Mouse (Mus musculus): ENCODE measurements around the gene Ccdc60. TPM values are rescaled to one million over a fixed set of nuclear protein-coding genes. Genes with fewer than 3 reads are reported as not detected.
"Not testable (repeated sequence)": the region's sequence is repeated elsewhere in the genome, so short reads cannot be mapped to it uniquely, and the experiment has no call there.

The Ccdc60 gene
- 0.50 and 0.94 TPM in 2 replicates for total RNA-seq (2017)

DNA sequence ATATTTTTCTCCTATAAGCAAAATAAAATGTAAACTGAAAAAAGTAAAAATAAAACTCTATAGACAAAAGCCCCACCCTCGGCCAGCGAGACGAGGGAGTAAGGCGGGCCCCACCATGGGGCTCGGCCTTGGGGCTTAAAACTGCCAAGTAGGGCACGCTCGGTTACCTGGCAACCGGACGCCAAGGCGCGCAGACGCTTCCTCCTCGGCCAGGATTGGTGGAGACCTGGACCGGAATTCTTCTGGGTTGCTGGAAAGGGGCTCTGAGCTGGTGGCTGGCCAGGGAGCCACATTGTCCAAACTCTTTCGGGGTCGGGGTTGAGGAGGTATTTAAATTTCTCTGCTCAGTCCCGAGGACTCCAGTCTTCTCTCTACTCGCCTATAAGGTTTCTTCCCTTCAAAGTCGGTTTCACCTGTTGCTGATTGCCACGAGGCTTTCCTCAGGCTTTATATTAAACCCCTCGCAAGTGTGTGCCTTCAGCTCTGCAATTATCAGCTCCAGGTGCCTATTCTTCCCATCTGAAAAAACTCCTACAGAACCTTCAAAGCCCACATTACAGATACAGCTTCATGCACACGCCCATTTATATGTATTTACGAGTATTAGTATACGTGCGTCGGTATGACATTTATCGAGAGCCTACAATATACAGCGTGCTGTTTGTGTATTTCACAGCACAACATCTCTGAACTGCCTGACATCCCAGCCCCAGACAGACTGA, at the start of gene Ccdc60:
Ccdc60 (minus strand) TSS at position 137 of the 722 bp plus-strand sequence.
- ATAC-seq (replicated peaks in 1 of 2; ENCODE audit: insufficient read depth in 1 of 2, low FRiP score in 2 of 2, low TSS enrichment in 1 of 2, low read depth in 1 of 2, poor library complexity in 2 of 2, severe bottlenecking in 2 of 2) = peak; percentile 86 to 92

DNA sequence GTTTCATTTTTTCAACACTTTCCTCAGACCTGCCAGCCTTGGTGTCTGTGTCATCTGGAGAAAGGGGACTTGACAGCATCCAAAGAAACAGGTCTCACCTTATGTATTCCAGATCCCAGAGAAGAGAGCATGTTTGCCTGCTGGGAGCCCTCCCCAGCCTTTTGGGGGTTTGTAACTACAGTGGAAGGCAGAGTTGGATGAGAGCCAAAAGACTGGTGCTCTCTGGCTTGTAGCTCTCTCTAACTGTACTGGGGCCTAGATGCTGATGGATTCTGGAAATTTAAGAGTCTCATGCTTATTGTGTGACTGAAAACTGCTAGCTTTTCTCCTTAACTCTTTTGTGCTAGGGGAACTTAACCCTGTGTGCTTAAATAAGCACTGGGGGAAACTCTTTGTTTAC, 47.4 kb upstream of the Ccdc60 start:
- no peak for ATAC-seq (replicated peaks in 1 of 2; ENCODE audit: insufficient read depth in 1 of 2, low FRiP score in 2 of 2, low TSS enrichment in 1 of 2, low read depth in 1 of 2, poor library complexity in 2 of 2, severe bottlenecking in 2 of 2)

DNA sequence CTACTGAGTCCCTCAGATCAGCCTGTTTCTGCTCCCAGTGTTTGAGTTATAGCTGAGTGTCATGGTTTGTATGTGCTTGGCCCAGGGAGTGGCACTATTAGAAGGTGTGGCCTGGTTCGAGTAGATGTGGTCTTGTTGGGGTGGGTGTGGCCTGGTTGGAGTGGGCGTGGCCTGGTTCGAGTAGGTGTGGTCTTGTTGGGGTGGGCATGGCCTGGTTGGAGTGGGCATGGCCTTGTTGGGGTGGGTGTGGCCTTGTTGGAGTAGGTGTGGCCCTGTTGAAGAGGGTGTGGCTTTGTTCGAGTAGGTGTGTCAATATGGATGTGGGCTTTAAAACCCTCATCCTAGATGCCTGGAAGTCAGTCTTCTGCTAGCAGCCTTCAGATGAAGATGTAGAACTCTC, 40.1 kb upstream of the Ccdc60 start:
- ATAC-seq (replicated peaks in 1 of 2; ENCODE audit: insufficient read depth in 1 of 2, low FRiP score in 2 of 2, low TSS enrichment in 1 of 2, low read depth in 1 of 2, poor library complexity in 2 of 2, severe bottlenecking in 2 of 2) = no peak

DNA sequence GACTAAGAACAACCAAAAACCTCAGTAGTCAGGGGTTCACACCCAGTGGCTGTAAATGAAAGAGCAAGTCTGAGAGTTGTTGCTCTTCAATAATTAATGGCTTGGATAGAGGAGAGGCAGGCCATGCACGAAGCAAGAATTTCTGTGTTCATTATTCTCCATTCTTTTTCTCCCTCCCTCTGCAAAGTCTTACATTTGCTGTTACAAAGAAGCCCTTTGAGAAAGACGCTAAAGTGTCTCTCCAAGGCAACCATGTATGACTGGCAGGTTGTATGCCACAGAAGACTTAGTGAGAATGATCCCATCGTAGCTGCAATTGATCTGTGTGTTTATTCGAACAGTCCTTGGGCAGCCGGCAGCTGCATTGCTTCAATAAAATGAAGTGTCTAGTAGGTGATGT, 34.6 kb upstream of the Ccdc60 start:
- ATAC-seq (replicated peaks in 1 of 2; ENCODE audit: insufficient read depth in 1 of 2, low FRiP score in 2 of 2, low TSS enrichment in 1 of 2, low read depth in 1 of 2, poor library complexity in 2 of 2, severe bottlenecking in 2 of 2) = no peak

DNA sequence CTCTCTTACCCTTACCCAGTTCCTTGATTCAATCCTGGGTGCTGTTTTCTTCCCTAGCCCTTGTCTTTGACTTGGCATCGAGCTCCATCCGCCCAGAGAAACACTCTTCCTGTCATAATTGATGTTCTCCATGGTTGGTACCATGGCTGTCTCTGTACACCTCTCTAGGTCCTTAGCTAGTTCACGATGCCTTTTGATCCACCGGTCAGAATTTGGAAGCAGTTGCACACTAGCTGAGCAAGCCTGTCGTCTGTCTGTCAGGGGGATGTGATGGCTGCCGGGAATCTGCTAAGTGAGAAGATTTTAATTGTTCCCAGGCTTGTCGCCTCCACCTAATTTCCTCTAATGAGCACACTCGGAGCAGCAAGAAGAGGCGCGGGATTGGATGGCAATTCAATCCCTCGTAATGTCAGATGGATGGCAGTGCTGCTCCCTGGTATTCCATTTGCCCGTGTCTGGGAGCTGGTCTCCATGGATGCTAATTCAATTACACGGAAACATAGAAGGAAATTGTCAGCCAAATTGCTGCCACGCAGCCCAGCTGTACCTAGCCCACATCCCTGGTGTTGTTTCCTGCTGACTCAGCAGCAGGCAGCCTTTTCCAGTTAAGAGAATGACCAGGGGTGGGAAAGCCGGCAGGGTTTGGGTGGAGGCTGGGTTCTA, 33.7 kb upstream of the Ccdc60 start:
- no peak for ATAC-seq (replicated peaks in 1 of 2; ENCODE audit: insufficient read depth in 1 of 2, low FRiP score in 2 of 2, low TSS enrichment in 1 of 2, low read depth in 1 of 2, poor library complexity in 2 of 2, severe bottlenecking in 2 of 2)

DNA sequence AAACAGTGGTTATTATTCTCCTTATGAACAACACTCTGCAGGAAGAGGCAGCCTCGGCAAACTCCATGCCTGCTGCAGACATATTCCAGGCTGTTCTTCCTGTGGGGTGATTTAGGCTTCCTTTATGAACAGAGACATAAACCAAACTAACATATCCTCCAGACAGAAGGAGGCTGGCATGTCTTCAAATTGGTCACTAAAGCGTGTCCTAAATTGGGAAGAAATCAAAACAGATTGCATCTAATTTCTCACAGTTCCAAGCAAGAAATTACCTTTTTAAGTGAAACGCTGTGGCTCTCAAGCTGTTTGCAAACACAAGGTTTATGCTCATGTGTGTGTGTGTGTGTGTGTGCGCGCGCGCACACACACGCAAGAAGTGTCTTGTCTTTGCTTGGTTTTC, 24.9 kb upstream of the Ccdc60 start:
- ATAC-seq (replicated peaks in 1 of 2; ENCODE audit: insufficient read depth in 1 of 2, low FRiP score in 2 of 2, low TSS enrichment in 1 of 2, low read depth in 1 of 2, poor library complexity in 2 of 2, severe bottlenecking in 2 of 2) = no peak

DNA sequence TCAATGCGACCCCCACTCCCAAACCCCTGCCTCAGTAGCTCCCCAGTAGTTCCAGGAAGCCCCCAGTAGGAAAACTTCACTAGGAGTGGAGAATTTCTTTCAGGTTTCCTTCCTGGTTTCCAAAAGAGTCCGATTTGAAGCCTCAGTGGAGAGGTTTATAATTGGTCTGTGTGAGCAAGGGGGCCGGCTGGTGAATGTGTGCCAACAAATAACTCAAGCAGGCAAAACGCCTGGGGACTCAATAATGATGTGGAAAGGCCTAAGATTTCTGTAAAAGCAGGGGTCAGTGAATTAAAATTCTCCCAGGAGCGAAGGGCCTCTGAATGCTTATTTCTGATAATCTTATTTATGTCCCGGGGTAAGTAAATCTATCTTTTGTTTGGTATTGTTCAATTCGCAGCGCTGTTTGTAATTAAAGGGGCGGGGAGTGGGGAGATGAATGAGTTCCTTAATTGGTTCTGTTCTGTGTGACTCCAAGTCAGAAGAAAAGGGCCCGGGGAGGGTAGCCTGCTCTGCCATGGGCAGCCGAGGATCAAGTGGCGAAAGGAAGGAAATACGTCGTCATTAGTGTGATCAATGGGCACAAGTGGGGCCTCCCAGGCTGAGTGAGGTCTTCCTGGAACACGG, 23.4 kb upstream of the Ccdc60 start:
- ATAC-seq (replicated peaks in 1 of 2; ENCODE audit: insufficient read depth in 1 of 2, low FRiP score in 2 of 2, low TSS enrichment in 1 of 2, low read depth in 1 of 2, poor library complexity in 2 of 2, severe bottlenecking in 2 of 2) = 0 out of 4 replicates have a peak, but pooled peaks of 1 of the 2 experiments have one; percentile 19

DNA sequence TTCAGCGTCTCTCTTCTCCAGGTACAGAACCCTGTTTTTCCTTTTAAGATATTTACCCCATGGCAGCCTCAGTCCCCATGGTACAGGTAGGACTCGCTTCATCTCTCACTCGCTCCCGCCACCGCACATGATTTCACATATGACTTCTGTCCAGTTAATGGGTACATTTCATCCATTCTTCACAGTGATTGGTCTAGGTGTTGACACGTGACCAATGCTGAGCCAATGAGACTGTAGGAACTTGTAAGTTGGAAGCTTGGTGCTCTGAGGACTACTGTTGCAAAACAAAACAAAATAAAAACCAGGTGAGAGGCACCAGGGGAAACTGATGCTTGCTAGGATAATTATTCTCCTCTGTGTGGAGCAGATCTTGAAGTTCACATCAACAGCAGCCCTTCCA, 22.9 kb upstream of the Ccdc60 start:
- no peak for ATAC-seq (replicated peaks in 1 of 2; ENCODE audit: insufficient read depth in 1 of 2, low FRiP score in 2 of 2, low TSS enrichment in 1 of 2, low read depth in 1 of 2, poor library complexity in 2 of 2, severe bottlenecking in 2 of 2)

DNA sequence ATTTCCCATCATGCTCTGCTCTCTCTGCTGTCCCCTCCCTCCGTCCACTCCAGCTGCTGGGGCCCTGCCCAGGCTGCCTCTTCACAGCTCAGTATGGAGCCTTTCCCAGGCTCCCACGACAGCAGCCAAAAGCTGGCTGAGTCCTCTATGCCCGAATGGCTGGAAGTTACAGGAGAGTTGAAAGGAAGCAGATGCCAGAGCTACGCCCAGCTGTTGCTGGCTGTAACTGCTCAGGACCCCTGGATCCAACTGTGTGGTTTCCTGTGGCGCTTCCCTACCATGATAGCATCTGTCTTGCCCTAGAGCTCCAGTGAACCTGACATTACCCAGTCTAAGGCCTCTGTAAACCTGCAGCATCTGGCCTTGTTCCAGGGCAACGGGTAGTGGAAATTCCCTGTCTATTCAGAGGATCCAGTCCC, 20.6 kb upstream of the Ccdc60 start:
- ATAC-seq (replicated peaks in 1 of 2; ENCODE audit: insufficient read depth in 1 of 2, low FRiP score in 2 of 2, low TSS enrichment in 1 of 2, low read depth in 1 of 2, poor library complexity in 2 of 2, severe bottlenecking in 2 of 2) = peak; percentile 22 to 65; a peak in 2 of 4 replicates

DNA sequence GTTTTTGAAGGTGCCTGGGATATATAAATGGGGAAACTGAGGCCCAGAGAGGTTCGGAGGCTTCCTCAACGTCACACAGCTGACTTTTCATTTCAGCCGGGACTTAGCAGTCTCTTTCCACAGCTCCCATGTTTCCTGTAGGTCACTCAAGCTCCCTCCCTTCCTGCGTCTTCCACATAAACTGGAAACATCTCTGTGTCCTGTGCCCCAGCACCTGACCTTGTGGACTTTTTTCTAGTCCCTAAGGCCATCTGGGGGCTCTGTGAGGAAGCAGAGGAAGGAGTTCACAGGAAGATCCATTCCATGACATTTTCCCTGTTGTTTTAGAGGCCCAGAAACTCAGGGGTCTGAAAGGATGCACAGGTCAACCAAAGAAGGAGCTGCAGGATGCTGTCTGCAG, 16.8 kb upstream of the Ccdc60 start:
- no peak for ATAC-seq (replicated peaks in 1 of 2; ENCODE audit: insufficient read depth in 1 of 2, low FRiP score in 2 of 2, low TSS enrichment in 1 of 2, low read depth in 1 of 2, poor library complexity in 2 of 2, severe bottlenecking in 2 of 2)

DNA sequence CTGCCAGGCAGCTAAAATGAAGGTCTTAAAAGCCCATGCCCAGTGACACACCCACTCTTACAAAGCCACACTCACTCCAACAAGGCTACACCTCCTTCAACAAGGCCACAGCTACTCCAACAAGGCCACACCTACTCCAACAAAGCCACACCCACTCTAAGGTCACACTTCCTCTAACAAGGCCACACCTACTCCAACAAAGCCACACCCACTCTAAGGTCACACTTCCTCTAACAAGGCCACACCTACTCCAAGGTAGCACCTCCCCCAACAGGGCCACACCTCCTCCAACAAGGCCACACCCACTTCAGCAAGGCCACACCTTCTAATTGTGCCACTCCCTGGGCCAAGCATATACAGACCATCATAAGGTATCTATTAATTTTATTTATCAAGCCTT, 16.4 kb upstream of the Ccdc60 start:
- ATAC-seq (replicated peaks in 1 of 2; ENCODE audit: insufficient read depth in 1 of 2, low FRiP score in 2 of 2, low TSS enrichment in 1 of 2, low read depth in 1 of 2, poor library complexity in 2 of 2, severe bottlenecking in 2 of 2) = not testable (repeated sequence)

DNA sequence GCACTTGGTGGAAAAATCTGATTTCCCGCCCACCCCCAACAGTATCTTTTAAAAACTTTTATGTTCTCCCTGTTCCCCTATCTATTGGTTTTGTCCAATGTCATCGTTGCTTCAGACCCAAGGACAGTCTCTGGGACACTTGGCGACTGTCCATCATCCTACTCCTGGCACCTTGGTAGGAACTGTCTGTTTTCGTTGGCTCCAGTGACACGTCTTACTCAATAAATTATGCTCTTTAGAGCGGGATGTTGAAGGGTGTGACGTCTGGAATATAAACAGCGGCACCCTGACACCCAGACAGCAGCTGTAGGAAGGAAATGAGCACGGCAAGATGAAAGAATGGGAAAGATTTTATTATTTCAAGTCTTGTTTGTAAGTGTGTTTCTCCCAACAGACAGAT, 12.2 kb upstream of the Ccdc60 start:
- ATAC-seq (replicated peaks in 1 of 2; ENCODE audit: insufficient read depth in 1 of 2, low FRiP score in 2 of 2, low TSS enrichment in 1 of 2, low read depth in 1 of 2, poor library complexity in 2 of 2, severe bottlenecking in 2 of 2) = no peak

DNA sequence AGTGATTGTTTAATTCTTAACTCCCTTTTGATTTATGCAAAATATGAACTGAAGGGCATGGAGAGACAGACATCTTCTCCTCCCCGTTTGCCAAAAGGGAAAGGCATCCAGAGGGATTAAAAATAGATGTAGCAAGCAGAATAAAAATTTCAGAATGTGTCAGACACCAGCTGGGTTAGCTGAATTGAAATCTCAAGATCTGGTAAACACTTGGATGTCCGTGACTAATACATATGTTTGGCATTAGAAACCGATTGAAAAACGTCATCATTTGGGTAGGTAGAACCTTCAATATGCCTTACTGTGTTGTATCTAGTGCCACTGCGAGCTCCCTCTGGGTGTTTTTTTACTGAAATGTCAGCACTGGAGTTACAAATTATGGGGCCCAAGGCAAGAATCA, 4.7 kb upstream of the Ccdc60 start:
- ATAC-seq (replicated peaks in 1 of 2; ENCODE audit: insufficient read depth in 1 of 2, low FRiP score in 2 of 2, low TSS enrichment in 1 of 2, low read depth in 1 of 2, poor library complexity in 2 of 2, severe bottlenecking in 2 of 2) = no peak

DNA sequence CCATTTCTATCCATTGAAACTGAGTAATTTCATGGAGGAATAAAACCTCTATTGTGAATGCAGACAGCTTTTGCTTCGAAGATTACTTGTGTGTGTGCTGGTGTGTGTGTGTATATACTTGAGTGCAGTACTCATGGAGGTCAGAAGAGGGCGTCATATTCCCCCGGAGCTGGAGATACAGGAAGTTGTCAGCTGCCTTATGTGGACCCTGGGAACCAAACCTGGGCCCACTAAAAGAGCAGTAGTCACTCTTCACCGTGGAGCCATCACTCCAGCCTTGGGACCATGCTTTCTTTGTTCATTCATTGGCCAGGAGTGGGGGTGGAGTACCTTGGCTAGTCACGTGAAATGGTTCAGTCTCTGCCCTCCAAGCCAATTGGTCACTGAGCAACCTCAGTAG, 1.8 kb upstream of the Ccdc60 start:
- ATAC-seq (replicated peaks in 1 of 2; ENCODE audit: insufficient read depth in 1 of 2, low FRiP score in 2 of 2, low TSS enrichment in 1 of 2, low read depth in 1 of 2, poor library complexity in 2 of 2, severe bottlenecking in 2 of 2) = no peak

DNA sequence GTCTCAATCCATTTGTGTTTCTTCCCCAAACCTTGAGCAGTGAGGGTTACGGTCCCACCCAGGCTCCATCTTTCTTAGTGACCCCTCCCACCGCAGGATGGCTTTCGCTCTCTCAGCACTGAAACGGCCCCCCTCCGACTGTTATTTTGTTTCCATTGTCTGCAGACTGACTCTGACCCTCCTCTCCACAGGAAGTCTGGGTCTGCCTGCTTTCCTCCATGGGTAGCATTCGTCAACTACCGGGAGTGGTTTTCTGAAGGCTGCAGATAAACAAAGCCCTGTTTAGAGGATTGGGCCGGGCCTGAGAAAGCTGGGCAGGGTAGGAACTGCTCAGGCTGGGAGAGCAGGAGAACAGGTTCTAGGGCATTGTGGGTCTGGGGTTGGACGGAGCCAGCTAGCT, 1.1 kb upstream of the Ccdc60 start:
- ATAC-seq (replicated peaks in 1 of 2; ENCODE audit: insufficient read depth in 1 of 2, low FRiP score in 2 of 2, low TSS enrichment in 1 of 2, low read depth in 1 of 2, poor library complexity in 2 of 2, severe bottlenecking in 2 of 2) = peak; percentile 24 to 38; a peak in 2 of 4 replicates

DNA sequence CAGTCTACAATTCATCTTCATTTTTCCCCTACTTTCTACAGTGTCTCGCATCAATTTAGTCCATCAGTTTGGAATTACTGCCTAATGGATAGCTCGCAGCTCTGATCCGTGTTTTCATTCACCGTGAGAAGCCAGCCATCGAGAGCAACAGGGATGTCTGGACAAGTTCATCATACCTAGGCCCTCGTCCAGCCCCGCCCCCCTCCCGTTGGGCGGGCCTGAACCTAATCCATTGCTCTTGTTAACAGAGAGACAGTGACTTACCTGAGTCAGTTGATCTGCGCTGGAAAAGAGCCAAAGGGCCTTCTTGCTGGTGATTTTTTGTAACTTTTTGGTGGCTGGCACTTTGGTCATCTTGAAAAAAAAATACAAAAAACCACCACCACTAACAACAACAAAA, 602 bp downstream of the Ccdc60 start:
- no peak for ATAC-seq (replicated peaks in 1 of 2; ENCODE audit: insufficient read depth in 1 of 2, low FRiP score in 2 of 2, low TSS enrichment in 1 of 2, low read depth in 1 of 2, poor library complexity in 2 of 2, severe bottlenecking in 2 of 2)

DNA sequence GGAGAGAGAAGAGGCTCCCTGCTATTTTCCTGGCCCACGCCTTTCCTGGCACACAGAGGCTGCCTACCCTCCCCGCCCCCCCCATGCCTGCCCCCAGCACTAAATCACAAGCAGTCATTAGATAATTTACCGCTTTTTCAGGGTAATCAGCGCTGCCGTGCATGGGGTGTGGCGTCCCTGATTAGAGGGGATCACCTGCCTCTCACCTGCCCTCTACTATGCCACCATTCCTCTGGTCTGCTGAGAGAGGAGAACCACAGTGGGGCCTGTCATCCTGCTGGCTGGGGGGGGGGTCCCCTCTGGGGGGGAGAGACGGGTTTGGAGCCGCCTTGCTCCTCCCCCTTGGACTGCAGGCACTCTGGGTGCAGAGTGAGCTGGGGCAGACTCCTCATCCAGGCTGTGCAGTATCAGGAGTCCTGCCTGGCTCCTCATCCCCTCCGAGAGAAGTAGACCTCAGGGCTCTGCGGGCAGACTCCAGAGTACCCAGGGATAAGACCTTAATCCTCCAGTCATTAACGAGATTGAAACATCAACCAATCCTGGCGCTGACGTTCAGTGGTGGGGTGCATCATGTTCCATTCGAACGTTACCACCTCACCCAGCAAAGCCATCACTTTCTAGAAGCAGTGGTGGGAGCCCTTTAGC, 3.1 kb downstream of the Ccdc60 start:
- no peak for ATAC-seq (replicated peaks in 1 of 2; ENCODE audit: insufficient read depth in 1 of 2, low FRiP score in 2 of 2, low TSS enrichment in 1 of 2, low read depth in 1 of 2, poor library complexity in 2 of 2, severe bottlenecking in 2 of 2)

DNA sequence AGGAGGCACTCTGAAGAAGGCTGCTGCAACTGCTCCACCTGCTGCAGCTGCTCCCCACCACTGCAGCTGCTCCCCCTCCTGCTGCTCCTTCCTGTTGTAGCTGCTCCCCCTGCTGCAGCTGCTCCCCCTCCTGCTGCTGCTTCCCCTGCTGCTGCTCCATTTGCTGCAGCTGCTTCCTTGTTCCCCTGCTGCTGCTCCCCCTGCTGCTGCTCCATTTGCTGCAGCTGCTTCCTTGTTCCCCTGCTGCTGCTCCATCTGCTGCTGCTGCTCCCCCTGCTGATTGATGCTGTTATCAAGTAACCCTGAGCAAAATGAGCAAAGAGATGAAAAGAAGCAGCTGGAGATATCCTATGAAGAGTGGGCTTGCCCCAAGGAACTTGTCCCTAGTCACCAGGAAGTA, 8.3 kb downstream of the Ccdc60 start:
- ATAC-seq (replicated peaks in 1 of 2; ENCODE audit: insufficient read depth in 1 of 2, low FRiP score in 2 of 2, low TSS enrichment in 1 of 2, low read depth in 1 of 2, poor library complexity in 2 of 2, severe bottlenecking in 2 of 2) = no peak

All from hematopoietic stem cell, adult 5-6 weeks (primary cell).